Mouse (Mus musculus): ENCODE measurements around the gene Sorl1.

DNA sequence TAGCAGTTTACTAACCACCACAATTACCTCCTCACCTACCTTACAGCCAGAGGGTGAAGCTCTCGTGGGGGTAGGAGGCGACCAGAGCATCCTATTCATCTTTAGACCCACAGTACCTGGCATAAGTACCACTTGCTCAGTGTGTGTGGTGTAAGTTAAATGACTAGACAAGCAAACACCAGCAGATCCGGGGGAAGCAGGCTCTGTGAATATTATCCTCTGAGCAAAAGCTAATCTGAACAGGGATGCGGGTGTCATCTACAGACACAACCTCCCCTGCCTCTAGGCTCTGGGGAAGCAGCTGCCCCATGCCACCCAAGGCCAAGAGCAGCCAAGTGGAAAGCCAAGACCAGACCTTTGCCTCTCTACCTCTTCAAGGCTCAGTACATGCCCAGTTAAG lies 68.7 kb downstream of the Sorl1 start:
- TF ChIP-seq CTCF (conservative IDR thresholded peaks at IDR 0.05; ENCODE audit: low read length) (no peak), POU5F1 (IDR thresholded peaks at IDR 0.05; ENCODE audit: borderline replicate concordance, low read length) (no peak)
